Mouse (Mus musculus) left cerebral cortex, postnatal 10 days (tissue): ENCODE measurements at regions not wholly inside any gene's neighbourhood (a gene's known extent, or its start where the extent isn't known, plus 50 kb on each side); places are given as distances from the start of the nearest gene placed in this dataset.

Experiments
- DNase-seq, 2 experiments: peaks; one replicate each; pipeline ENCODE4 v3.0.0; 2021 to 2022; ENCODE audit warnings: low spot score in 2 of 2, mixed read lengths in 1 of 2; ENCODE audit errors: extremely low spot score in 1 of 2
- intact Hi-C: fragments of 180-260 bp; cut with DNase I; formaldehyde crosslinking; loops from one replicate; pipeline ENCODE4 v1.15.1; 2025

- no peak for DNase-seq
These were observed 206.4 kb upstream of the Rnd3 start for GRCm38 (mm10) chr2:51355281-51355680.

GRCm38 (mm10) chr2:51354800-51355199, 205.9 kb upstream of the Rnd3 start:
- intact Hi-C loops = no loop called here
- DNase-seq = no peak

More at GRCm38 (mm10) chr2:51355281-51355680, 206.4 kb upstream of the Rnd3 start:
- intact Hi-C loops = no loop called here

DNA sequence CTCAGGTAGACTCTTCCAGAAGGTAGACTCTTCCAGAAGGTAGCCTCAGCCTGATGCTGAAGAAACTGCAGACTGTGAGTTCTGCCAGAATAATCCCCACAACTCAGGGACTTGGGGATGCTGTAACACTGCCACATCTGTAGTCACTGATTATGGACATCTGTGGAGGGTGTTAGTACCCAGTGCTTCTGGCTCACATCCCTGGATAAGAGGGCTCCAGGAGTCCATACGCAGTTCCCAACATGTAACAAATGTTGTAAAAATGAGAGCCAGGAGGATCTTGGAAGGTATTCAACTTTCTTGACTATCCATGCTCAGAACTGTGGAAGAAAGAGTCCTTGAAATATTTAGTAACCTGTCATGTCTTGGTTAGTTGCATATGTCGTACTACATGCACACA, 200.7 kb upstream of the Rnd3 start:
- intact Hi-C loops = no loop called here
- DNase-seq = no peak

DNA sequence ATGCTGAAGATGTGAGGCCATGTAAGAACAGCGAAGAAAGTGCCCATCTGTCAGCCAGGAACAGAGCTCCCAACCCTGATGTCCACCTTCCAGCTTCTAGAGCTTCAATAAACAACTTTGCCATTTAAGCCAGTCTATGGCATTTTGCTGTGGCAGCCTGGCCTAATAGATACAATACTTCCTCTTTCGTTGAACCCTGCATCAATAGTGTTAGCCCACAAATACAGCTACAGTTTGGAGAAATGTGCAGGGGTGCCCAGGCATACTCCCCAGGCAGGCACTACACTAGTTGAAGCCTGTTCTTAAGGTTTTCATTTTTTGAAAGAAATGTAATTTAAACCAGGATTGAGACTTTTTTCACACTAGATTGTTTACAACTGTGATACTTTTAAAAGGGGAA, 199.9 kb upstream of the Rnd3 start:
- intact Hi-C loops = no loop called here
- DNase-seq = no peak

GRCm38 (mm10) chr2:51347086-51347485, 198.2 kb upstream of the Rnd3 start:
- intact Hi-C loops = no loop called here
- DNase-seq = no peak

GRCm38 (mm10) chr2:51342421-51342820, 193.5 kb upstream of the Rnd3 start:
- intact Hi-C loops = no loop called here
- DNase-seq = no peak

GRCm38 (mm10) chr2:51334437-51334836, 185.5 kb upstream of the Rnd3 start:
- no peak for DNase-seq
- intact Hi-C loops = no loop called here

- DNase-seq = no peak
- intact Hi-C loops = no loop called here
These were observed 178.2 kb upstream of the Rnd3 start for GRCm38 (mm10) chr2:51327081-51327480.

DNA sequence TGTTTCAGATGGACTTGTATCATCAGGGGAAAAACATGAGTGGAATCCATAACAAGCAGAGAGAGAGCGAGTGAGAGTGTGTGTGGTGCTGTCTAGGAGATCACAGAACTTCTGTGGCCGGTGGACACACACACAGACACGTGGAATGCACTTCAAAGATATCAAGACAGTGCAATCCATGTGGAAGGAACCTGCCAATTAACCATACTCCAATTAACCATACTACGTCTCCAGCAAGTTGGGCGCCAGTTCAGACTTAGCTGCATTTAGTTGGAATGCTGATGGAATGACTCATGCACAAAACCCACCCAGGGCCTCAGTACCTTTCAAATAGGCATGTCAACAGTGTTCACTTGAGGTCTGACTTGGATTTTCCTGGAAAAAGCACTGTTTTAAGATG, 172.8 kb upstream of the Rnd3 start:
- intact Hi-C loops = no loop called here
- DNase-seq = no peak

GRCm38 (mm10) chr2:51316452-51316851, 167.5 kb upstream of the Rnd3 start:
- no peak for DNase-seq
- intact Hi-C loops = no loop called here

GRCm38 (mm10) chr2:51313414-51313813, 164.5 kb upstream of the Rnd3 start:
- intact Hi-C loops = no loop called here
- DNase-seq = no peak

DNA sequence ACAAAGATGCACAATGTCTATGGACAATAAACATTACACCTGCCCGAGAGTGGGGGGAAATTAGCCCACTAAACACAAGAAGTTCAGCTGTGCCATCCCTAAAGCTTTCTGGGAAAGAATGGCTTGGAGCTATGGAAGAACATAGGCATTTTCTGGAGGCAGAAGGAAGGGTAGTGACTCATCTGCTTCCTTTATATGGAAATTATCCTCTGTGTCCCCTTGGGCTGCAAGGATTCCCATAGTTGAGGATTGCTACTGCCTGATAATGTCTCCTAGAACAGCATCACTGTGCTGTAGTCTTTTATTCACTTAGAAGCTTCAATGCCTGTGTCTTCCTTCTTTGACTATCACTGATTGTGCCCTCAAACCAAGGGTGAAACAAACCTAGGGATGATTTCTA, 157.3 kb upstream of the Rnd3 start:
- no peak for DNase-seq
- intact Hi-C loops = no loop called here

GRCm38 (mm10) chr2:51305411-51305810, 156.5 kb upstream of the Rnd3 start:
- peak in 1 of 2 experiments; percentile 48 for DNase-seq
- intact Hi-C loops = no loop called here

DNA sequence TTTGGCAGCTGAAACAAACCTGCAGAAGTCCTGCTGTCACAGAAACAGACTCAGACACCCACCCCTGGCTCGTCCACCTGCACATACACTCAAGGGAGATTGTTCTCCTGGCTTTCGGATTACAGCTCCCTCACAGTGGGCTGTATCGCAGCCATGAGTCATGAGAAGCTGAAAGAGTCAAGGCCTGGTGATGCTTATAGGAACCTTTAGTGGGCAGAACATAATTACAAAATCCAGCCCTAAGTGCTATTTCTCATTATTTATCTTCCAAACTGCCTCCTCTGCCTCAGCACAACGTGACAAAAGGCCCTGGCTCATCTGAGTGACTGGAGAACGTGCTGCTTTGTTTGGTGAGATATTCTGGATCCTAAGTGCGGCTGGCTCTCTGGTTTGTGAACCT, 155.8 kb upstream of the Rnd3 start:
- intact Hi-C loops = no loop called here
- no peak for DNase-seq

- DNase-seq = no peak
These were observed 141.8 kb upstream of the Rnd3 start for GRCm38 (mm10) chr2:51290659-51291260.

GRCm38 (mm10) chr2:51288678-51289077, 139.8 kb upstream of the Rnd3 start:
- intact Hi-C loops = no loop called here
- DNase-seq = no peak

More at GRCm38 (mm10) chr2:51290659-51291260, 141.8 kb upstream of the Rnd3 start:
- intact Hi-C loops = no loop called here

DNA sequence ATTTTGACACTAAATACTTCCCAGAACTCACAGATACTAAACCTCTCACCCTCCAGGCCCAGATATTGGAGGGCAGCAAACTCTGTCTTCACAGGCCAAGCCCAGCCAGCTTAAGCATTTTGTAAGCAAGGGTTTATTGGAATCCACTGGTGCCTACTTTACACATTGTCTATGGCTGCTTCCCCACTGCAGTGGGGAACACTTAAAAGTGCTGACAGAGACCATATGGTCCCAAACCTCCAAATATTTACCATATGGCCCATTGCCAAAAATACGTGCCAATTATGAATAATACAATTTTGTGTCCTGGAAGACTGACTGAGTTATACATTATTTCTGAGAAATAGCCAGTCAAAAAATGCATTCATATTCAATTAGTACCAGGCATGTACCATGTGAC, 136.7 kb upstream of the Rnd3 start:
- intact Hi-C loops = no loop called here
- no peak for DNase-seq

DNA sequence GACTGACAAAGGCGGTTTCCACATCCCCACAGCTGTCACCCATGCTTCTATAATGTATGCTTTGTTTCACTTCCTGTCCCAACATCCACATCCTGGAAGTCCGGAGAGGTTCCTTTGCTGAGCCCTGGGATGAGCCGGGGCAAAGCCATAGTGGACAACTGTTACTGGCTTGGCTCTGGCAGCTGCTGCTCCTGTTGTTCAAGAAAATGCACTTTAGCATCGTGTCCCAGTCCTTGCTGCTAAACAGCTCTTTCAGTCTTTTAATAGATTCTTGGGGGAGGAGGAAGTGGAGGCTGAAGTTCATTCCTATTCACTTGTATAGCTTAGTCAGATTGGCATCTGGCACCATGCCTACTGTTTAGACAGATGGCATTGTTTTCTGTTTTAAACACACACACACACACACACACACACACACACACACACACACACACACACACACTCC, 135.9 kb upstream of the Rnd3 start:
- peak in 1 of 2 experiments; percentile 21 for DNase-seq
- intact Hi-C loops = no loop called here

DNA sequence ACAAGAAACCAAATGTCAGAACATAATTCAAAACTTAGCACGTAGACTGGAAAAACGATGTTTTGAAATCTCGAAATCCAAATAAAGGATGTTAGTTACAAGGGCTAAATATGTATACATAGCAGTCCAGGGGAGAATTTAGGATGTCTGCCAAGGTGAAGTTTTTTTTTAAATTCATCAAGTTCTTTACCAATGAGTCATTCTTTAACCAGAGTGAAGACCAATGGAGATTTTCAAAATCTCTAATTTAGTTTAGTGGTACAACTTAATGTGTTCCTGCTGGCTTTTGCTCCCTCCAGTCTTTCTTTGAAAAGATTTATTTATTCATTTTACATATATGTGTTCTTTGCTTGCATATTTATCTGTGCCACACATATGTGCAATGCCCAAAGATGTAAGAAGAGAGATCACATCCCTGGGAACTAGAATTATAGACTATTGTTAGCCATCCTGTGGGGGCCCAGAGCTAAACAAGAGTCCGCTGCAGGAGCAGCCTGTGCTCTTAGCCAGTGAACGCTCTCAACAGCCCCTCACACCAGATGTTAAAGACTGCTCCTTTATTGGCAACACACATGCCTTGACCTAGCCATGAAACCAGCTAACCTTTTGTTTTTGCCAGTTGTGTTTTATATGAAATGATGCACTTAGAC, 130.6 kb upstream of the Rnd3 start:
- DNase-seq = no peak
- intact Hi-C loops = no loop called here

- intact Hi-C loops = no loop called here
- DNase-seq = no peak
These were observed 129.9 kb upstream of the Rnd3 start for GRCm38 (mm10) chr2:51278824-51279223.

DNA sequence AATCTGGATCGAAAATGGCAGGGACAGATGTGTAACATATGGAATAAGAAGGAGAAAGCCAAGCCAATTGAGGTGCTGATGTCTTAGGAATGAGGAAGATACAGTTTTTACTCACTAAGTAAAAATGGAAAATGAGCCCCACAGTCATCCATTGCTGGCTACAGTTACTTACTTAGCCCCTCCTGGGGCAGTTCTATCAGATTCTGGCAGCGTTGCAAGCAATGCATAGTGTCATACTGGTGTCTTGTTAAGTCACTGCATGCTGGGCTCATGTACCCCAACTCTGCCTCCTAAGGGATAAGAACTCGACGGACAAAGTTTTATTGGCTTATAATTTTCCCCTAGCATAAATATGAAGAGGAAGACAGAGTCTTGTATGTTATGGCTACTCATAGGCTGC, 129.4 kb upstream of the Rnd3 start:
- intact Hi-C loops = no loop called here
- no peak for DNase-seq
